Mouse (Mus musculus) heart, postnatal 0 days (tissue): Measurements from ENCODE around the gene Mrto4. TPM values are rescaled to one million over a fixed set of nuclear protein-coding genes. Genes with fewer than 3 reads are reported as not detected.

ENCODE experiments used
- ATAC-seq: fragments of 200-750 bp; cut with Nextera tagmentation; 2 replicates; pipeline ENCODE4 v1.8.0; 2017; ENCODE audit warnings: low read depth, moderate number of reproducible peaks, moderate library complexity; ENCODE audit not compliant: insufficient read depth
- DNase-seq: peaks from one replicate; pipeline ENCODE4 v3.0.0-alpha.2; 2016; ENCODE audit warnings: low spot score
- H3K27ac ChIP-seq: fragments of 300-500 bp; sonication (generic); 2 replicates; pipeline ENCODE4 v1.5.1; 2014; ENCODE audit warnings: low read depth, mild to moderate bottlenecking
- H3K27me3 ChIP-seq: fragments of 300-500 bp; sonication (generic); 2 replicates; pipeline ENCODE4 v1.6.1; 2014; ENCODE audit warnings: low read length, mixed read lengths; ENCODE audit not compliant: control insufficient read depth, insufficient read depth
- H3K36me3 ChIP-seq: fragments of 300-500 bp; sonication (generic); replicated peaks from 2 replicates; pipeline ENCODE4 v1.6.1; 2014; ENCODE audit warnings: low read length, mixed read lengths; ENCODE audit not compliant: control insufficient read depth, insufficient read depth
- H3K4me1 ChIP-seq: fragments of 300-500 bp; sonication (generic); 2 replicates; pipeline ENCODE4 v1.6.1; 2014; ENCODE audit warnings: antibody characterized with exemption; ENCODE audit not compliant: control insufficient read depth, insufficient read depth
- H3K4me2 ChIP-seq: fragments of 300-500 bp; sonication (generic); 2 replicates; pipeline ENCODE4 v1.6.1; 2014; ENCODE audit warnings: low read depth, mild to moderate bottlenecking, low read length, moderate library complexity
- H3K4me3 ChIP-seq: fragments of 300-500 bp; sonication (generic); 2 replicates; pipeline ENCODE4 v1.5.1; 2014; ENCODE audit warnings: low read depth, low read length
- H3K9ac ChIP-seq: fragments of 300-500 bp; sonication (generic); replicated peaks from 2 replicates; pipeline ENCODE4 v1.6.1; 2014; ENCODE audit warnings: low read depth, low read length, mixed read lengths
- H3K9me3 ChIP-seq: fragments of 300-500 bp; sonication (generic); replicated peaks from 2 replicates; pipeline ENCODE4 v1.6.1; 2016; ENCODE audit warnings: low read length; ENCODE audit not compliant: control insufficient read depth
- CTCF ChIP-seq: IDR thresholded peaks from 2 replicates; pipeline ENCODE4 v1.5.1; 2016; ENCODE audit warnings: antibody characterized with exemption, control low read depth, low read depth
- EP300 ChIP-seq: IDR thresholded peaks from 2 replicates; pipeline ENCODE4 v1.6.1; 2016; ENCODE audit warnings: antibody characterized with exemption, low read depth
- WGBS: fragments of 180-500 bp; shearing (Covaris S2); extraction: QIAGEN DNeasy Blood & Tissue Kit; methylation state at CpG from one replicate; pipeline ENCODE4 v1.1.7; 2014; 5-methylcytosine and 5-hydroxymethylcytosine counted together
- polyA plus RNA-seq: library from polyadenylated mRNA; unstranded; fragments of >200 nt; fragmentation: Nextera tagmentation; extraction: Ambion mirVana; gene quantifications from 2 replicates; pipeline ENCODE4 v1.2.1, GENCODE M21; 2015
- total RNA-seq: library from RNA; depleted of rRNA; stranded (reverse); fragments of >200 nt; gene quantifications from 2 replicates; pipeline ENCODE4 v1.2.3, GENCODE M21; 2014; ENCODE audit warnings: low replicate concordance

Mrto4 gene
- total and polyA plus RNA-seq, 2 experiments from 2014 or later, result 31.3 to 45.1 TPM

- peak overlapping the region; percentile 96 for H3K27ac ChIP-seq
- 0% methylated on average over 7 of the region's 7 CpGs for WGBS
- peak overlapping the region; percentile 83 for H3K9ac ChIP-seq
- H3K27me3 ChIP-seq, result no peaks in the 10 kb centered on the region
- peaks cover 18% of the 10 kb centered on the region for H3K4me1 ChIP-seq
- ATAC-seq, result 0 out of 2 replicates have a peak, but pooled peaks have one; percentile 16
- H3K9me3 ChIP-seq, result no peaks in the 10 kb centered on the region
- DNase-seq, result no peak
- TF ChIP-seq EP300, result no peak
- no peak for TF ChIP-seq CTCF
- H3K4me2 ChIP-seq, result peak overlapping the region; percentile 88
- H3K4me3 ChIP-seq, result peak overlapping the region; percentile 73
- H3K36me3 ChIP-seq, result peaks cover 40% of the 10 kb centered on the region
These were observed 456 bp upstream of the Mrto4 start for GRCm38 (mm10) chr4:139352832-139353231.

- no peak for DNase-seq
- ATAC-seq, result no peak
- Histone ChIP-seq H3K4me1 (no peaks in the 10 kb centered on the region), H3K9ac (no peak overlapping the region), H3K27ac (no peak overlapping the region), H3K4me2 (no peak overlapping the region), H3K9me3 (no peaks in the 10 kb centered on the region), H3K4me3 (no peak overlapping the region), H3K27me3 (no peaks in the 10 kb centered on the region), H3K36me3 (peaks cover 31% of the 10 kb centered on the region)
- WGBS, result 82% methylated on average over 23 of the region's 23 CpGs
- TF ChIP-seq EP300 (no peak), CTCF (no peak)
These were observed 6.9 kb downstream of the Mrto4 start for GRCm38 (mm10) chr4:139345416-139346019.

GRCm38 (mm10) chr4:139343718-139344117 lies 8.7 kb downstream of the Mrto4 start:
- Histone ChIP-seq H3K4me3 (no peak overlapping the region), H3K27ac (no peak overlapping the region), H3K36me3 (peaks cover 21% of the 10 kb centered on the region), H3K27me3 (no peaks in the 10 kb centered on the region), H3K4me1 (no peaks in the 10 kb centered on the region), H3K9me3 (no peaks in the 10 kb centered on the region), H3K9ac (no peak overlapping the region), H3K4me2 (no peak overlapping the region)
- WGBS, result 24% methylated on average over 5 of the region's 5 CpGs
- ATAC-seq (no peak), DNase-seq (no peak)
- TF ChIP-seq EP300 (no peak), CTCF (no peak)

GRCm38 (mm10) chr4:139341556-139342233 lies 10.7 kb downstream of the Mrto4 start:
- TF ChIP-seq CTCF, result no peak
- TF ChIP-seq EP300, result no peak
- DNase-seq (no peak), ATAC-seq (no peak)
- WGBS, result 59% methylated on average over 7 of the region's 7 CpGs
- Histone ChIP-seq H3K4me3 (no peak overlapping the region), H3K27me3 (0 out of 2 replicates have a peak, but pooled peaks cover 3% of the 10 kb centered on the region), H3K9me3 (no peaks in the 10 kb centered on the region), H3K36me3 (peaks cover 2% of the 10 kb centered on the region), H3K27ac (no peak overlapping the region), H3K4me1 (no peaks in the 10 kb centered on the region), H3K9ac (no peak overlapping the region), H3K4me2 (no peak overlapping the region)

GRCm38 (mm10) chr4:139340835-139341234 lies 11.5 kb downstream of the Mrto4 start:
- Histone ChIP-seq H3K4me2 (no peak overlapping the region), H3K27me3 (0 out of 2 replicates have a peak, but pooled peaks cover 3% of the 10 kb centered on the region), H3K4me3 (no peak overlapping the region), H3K9ac (no peak overlapping the region), H3K36me3 (no peaks in the 10 kb centered on the region), H3K9me3 (no peaks in the 10 kb centered on the region), H3K4me1 (no peaks in the 10 kb centered on the region), H3K27ac (no peak overlapping the region)
- no peak for ATAC-seq
- DNase-seq, result no peak
- TF ChIP-seq CTCF (no peak), EP300 (no peak)
- 69% methylated on average over 4 of the region's 4 CpGs for WGBS
